In genomic region chr12:56696174-56697010, GRCm38 (mm10) we compare ENCODE assay signal across 9 mouse cellular contexts. TPM values are rescaled to one million over a fixed set of nuclear protein-coding genes. Genes with fewer than 3 reads are reported as not detected.
A peak's percentile ranks its signal among the peaks of the same experiment; 100 is the strongest.
DNase-seq lines count a peak whose midpoint lies in the region; ATAC-seq and TF ChIP-seq lines count a peak whose summit lies in the region.
"Had no signal": no experiment of that assay in that cellular context is flagged by ENCODE, and none has a peak within 500 bp of the region (broad histone marks: within the 10 kb centered on the region; RNA-seq: fewer than 3 reads in every experiment).

No protein-coding gene starts in this region.

- TF ChIP-seq CTCF in liver, adult 2 months (IDR thresholded peaks at IDR 0.05; ENCODE audit: low read depth, low read length): 0 out of 2 replicates have a peak, but pooled peaks have one; percentile 5
- no peak for TF ChIP-seq CTCF in cerebellum, adult 2 months (IDR thresholded peaks at IDR 0.05; ENCODE audit: borderline replicate concordance, insufficient read depth, low read depth, low read length)

- ATAC-seq in embryonic facial prominence, embryonic 11.5 days (replicated peaks; ENCODE audit: insufficient number of reproducible peaks, low FRiP score, low TSS enrichment, low read depth): no peak; the same call in 1 of the 2 replicates
- ATAC-seq in limb, embryonic 13.5 days (ENCODE audit: low FRiP score, low read depth): no peak

- H3K79me2 ChIP-seq in liver, adult 2 months (ENCODE audit: control insufficient read depth, insufficient read depth, low read length): no peaks in the 10 kb centered on the region

- peaks cover 45% of the 10 kb centered on the region for H3K27me3 ChIP-seq in liver, adult 2 months (ENCODE audit: control insufficient read depth, insufficient read depth, low read length)
- H3K27me3 ChIP-seq in embryonic facial prominence, embryonic 11.5 days (ENCODE audit: control insufficient read depth, insufficient read depth, low read length): peaks cover 57% of the 10 kb centered on the region
- H3K27me3 ChIP-seq in limb, embryonic 13.5 days: peaks cover 94% of the 10 kb centered on the region
- H3K27me3 ChIP-seq in cerebellum, adult 2 months (ENCODE audit: control insufficient read depth, insufficient read depth, low read length): peaks cover 14% of the 10 kb centered on the region; the same call in 1 of the 2 replicates

- H3K4me2 ChIP-seq in embryonic facial prominence, embryonic 11.5 days (ENCODE audit: low read depth, low read length): peak overlapping the region; percentile 57
- peak overlapping the region; percentile 68 for H3K4me2 ChIP-seq in limb, embryonic 13.5 days (replicated peaks)

- peaks cover 7% of the 10 kb centered on the region for H3K4me1 ChIP-seq in liver, adult 2 months (ENCODE audit: control insufficient read depth, insufficient read depth, low read length)
- peaks cover 6% of the 10 kb centered on the region for H3K4me1 ChIP-seq in embryonic facial prominence, embryonic 11.5 days (ENCODE audit: control insufficient read depth, insufficient read depth, low read length)
- peaks cover 46% of the 10 kb centered on the region for H3K4me1 ChIP-seq in limb, embryonic 13.5 days
- H3K4me1 ChIP-seq in cerebellum, adult 2 months (ENCODE audit: control insufficient read depth, insufficient read depth, low read length): 0 out of 2 replicates have a peak, but pooled peaks cover 6% of the 10 kb centered on the region

- H3K36me3 ChIP-seq in liver, adult 2 months (ENCODE audit: control insufficient read depth, insufficient read depth, low read length): no peaks in the 10 kb centered on the region
- no peaks in the 10 kb centered on the region for H3K36me3 ChIP-seq in embryonic facial prominence, embryonic 11.5 days (replicated peaks; ENCODE audit: control insufficient read depth, insufficient read depth, low read depth, low read length)
- H3K36me3 ChIP-seq in limb, embryonic 13.5 days: no peaks in the 10 kb centered on the region

- H3K9ac ChIP-seq in liver, adult 2 months (ENCODE audit: low read depth, low read length): no peak overlapping the region
- peak overlapping the region; percentile 56 for H3K9ac ChIP-seq in embryonic facial prominence, embryonic 11.5 days (replicated peaks; ENCODE audit: low read length)
- peak overlapping the region; percentile 65 for H3K9ac ChIP-seq in limb, embryonic 13.5 days

- WGBS in liver, adult 2 months: 3% methylated on average over 57 of the region's 57 CpGs
- WGBS in embryonic facial prominence, embryonic 11.5 days: under 1% methylated on average over 57 of the region's 57 CpGs
- WGBS in limb, embryonic 13.5 days: under 1% methylated on average over 57 of the region's 57 CpGs
- under 1% methylated on average over 57 of the region's 57 CpGs for WGBS in cerebellum, adult 2 months

- H3K4me3 ChIP-seq in liver, adult 2 months (ENCODE audit: insufficient read depth, low read depth, low read length): no peak overlapping the region
- peak overlapping the region; percentile 49 for H3K4me3 ChIP-seq in embryonic facial prominence, embryonic 11.5 days (ENCODE audit: low read depth, low read length)
- peak overlapping the region; percentile 47 for H3K4me3 ChIP-seq in limb, embryonic 13.5 days
- H3K4me3 ChIP-seq in cerebellum, adult 2 months (replicated peaks; ENCODE audit: insufficient read depth, low read depth, low read length): no peak overlapping the region

- TF ChIP-seq POLR2A in liver, adult 2 months (IDR thresholded peaks at IDR 0.05; ENCODE audit: extremely low read depth, insufficient read depth, low read length): no peak
- TF ChIP-seq POLR2A in cerebellum, adult 2 months (IDR thresholded peaks at IDR 0.05; ENCODE audit: borderline replicate concordance, insufficient read depth, low read length): no peak

- H3K9me3 ChIP-seq in embryonic facial prominence, embryonic 11.5 days (replicated peaks; ENCODE audit: control insufficient read depth, low read length): no peaks in the 10 kb centered on the region
- H3K9me3 ChIP-seq in limb, embryonic 13.5 days: no peaks in the 10 kb centered on the region

- no peak for DNase-seq in liver, adult 2 months (ENCODE audit: extremely low read depth, low read depth, low spot score)
- DNase-seq in liver: no peak
- peak; percentile 60 for DNase-seq in embryonic facial prominence, embryonic 11.5 days (ENCODE audit: low spot score)
- peak; percentile 56 for DNase-seq in retina, postnatal 1 day
- no peak for DNase-seq in right cerebral cortex, adult 2 months (ENCODE audit: low spot score in 2 of 2)
- DNase-seq in cerebellum, adult 2 months: no peak
- no peak for DNase-seq in thymus, postnatal 36 days

- no peak overlapping the region for H3K27ac ChIP-seq in liver, adult 2 months (replicated peaks; ENCODE audit: insufficient read depth, low read depth, low read length)
- H3K27ac ChIP-seq in embryonic facial prominence, embryonic 11.5 days (replicated peaks; ENCODE audit: low read depth, low read length): peak overlapping the region; percentile 43
- peak overlapping the region; percentile 69; the same call in 1 of the 2 replicates for H3K27ac ChIP-seq in limb, embryonic 13.5 days
- no peak overlapping the region for H3K27ac ChIP-seq in cerebellum, adult 2 months (ENCODE audit: insufficient read depth, low read length)

RNA-seq across cellular contexts. Expression of gene Pax9, which starts 4.8 kb away (rescaled TPM):
- not detected in 2 replicates for total RNA-seq in liver, adult 2 months (2014; rRNA removed)
- not detected in 2 replicates for polyA plus RNA-seq in liver, adult 2 months (2012; rRNA removed)
- polyA plus RNA-seq in embryonic facial prominence, embryonic 11.5 days (2014; fragmentation: Nextera tagmentation; extraction: Ambion mirVana): 10.5 and 11.9 TPM in 2 replicates
- polyA plus RNA-seq in limb, embryonic 13.5 days (2015; fragmentation: Nextera tagmentation; extraction: Ambion mirVana): 7.2 and 10.2 TPM in 2 replicates
- not detected in 2 replicates for polyA plus RNA-seq in cerebellum, adult 2 months (2012; rRNA removed)
- total RNA-seq: left cerebral cortex, adult 8-10 months had no signal

Comparison
In these comparisons a context has a peak if more than half of its experiments do, and no peak if none do; other contexts are left out.
1. DNase-seq: peak in embryonic facial prominence, embryonic 11.5 days (single experiment) and retina, postnatal 1 day (single experiment); none in liver, adult 2 months (single experiment), liver (single experiment), right cerebral cortex, adult 2 months (0 of 2), cerebellum, adult 2 months (0 of 2) and thymus, postnatal 36 days (0 of 2).
2. H3K27ac ChIP-seq: peak in embryonic facial prominence, embryonic 11.5 days (single experiment) and limb, embryonic 13.5 days (single experiment); none in liver, adult 2 months (single experiment) and cerebellum, adult 2 months (single experiment).
3. H3K4me3 ChIP-seq: peak in embryonic facial prominence, embryonic 11.5 days (single experiment) and limb, embryonic 13.5 days (single experiment); none in liver, adult 2 months (single experiment) and cerebellum, adult 2 months (single experiment).